Mouse (Mus musculus) heart, postnatal 0 days (tissue): Measurements from ENCODE around the gene Reln.

Experiments used
- CTCF ChIP-seq: IDR thresholded peaks from 2 replicates; pipeline ENCODE4 v1.5.1; 2016; ENCODE audit warnings: antibody characterized with exemption, control low read depth, low read depth
- EP300 ChIP-seq: IDR thresholded peaks from 2 replicates; pipeline ENCODE4 v1.6.1; 2016; ENCODE audit warnings: antibody characterized with exemption, low read depth

GRCm38 (mm10) chr5:22017896-22018295 lies 326.6 kb downstream of the Reln start:
- TF ChIP-seq CTCF (no peak), EP300 (no peak)
